Mouse (Mus musculus): ENCODE measurements around the gene Vmn1r37.
"Not testable (repeated sequence)": the region's sequence is repeated elsewhere in the genome, so short reads cannot be mapped to it uniquely, and the experiment has no call there.

The Vmn1r37 gene

DNA sequence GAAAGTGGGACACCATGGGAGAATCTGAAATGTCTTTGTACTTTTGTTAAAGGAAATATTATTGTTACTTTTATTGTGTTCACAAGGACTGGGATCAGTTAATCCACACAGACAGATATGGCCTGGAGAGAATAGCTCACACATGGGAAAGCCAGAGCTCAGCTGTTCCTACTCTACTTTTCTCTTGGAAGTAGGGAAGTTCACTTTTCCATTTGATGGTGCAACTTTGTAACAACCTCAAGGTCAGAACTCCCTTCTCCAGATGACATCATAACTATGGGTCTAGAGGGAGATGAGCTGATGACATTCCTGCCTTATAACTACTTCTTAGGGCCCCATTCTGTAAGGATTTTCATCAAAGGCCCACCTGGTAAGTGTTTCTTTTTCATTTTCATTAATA lies at the start of gene Vmn1r37:
TSS of gene Vmn1r37 (plus strand) at position 301 of the 400 bp plus-strand sequence.
- DNase-seq (ENCODE audit: low read depth, low spot score): not testable (repeated sequence)

DNA sequence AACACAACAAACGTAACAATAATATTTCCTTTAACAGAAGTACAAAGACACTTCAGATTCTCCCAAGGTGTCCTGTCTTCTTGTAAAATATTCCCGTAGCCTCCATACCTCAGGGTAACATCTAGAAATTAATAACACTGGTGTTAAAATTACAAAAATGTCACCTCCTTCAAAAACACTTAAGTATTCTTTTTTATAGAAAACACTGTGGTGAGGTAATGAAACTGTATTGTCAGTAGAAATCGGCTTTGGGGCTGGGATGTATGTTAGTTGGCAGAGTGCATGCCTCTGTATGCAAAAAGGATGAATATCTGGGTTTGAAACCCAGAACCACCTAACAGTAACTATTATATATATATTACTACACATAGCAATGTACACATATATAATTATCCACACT lies 43.4 kb upstream of the Vmn1r37 start, which contains the start of gene Vmn1r35:
TSS of gene Vmn1r35 (minus strand) at position 101 of the 400 bp plus-strand sequence.
- no peak for DNase-seq (ENCODE audit: low read depth, low spot score)

DNA sequence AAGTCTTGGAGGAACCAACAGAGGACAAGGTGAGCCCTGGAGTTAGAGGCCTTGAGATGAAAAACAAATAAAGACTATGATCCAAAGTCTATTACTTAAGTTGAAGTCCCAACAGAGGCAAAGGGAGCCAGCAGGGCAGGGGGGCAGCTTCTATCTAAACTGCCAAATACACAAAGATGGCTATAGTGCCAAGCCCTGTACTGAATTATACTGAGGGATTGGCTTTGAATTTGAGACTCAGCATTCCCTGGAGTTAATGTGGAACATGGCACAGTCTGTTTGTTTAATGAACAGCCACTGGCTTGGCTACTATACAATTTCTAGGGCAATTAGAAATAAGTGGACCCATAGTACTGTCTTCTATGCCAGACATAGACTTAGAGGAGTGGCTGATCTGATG lies 20.3 kb upstream of the Vmn1r37 start:
- no peak for DNase-seq (ENCODE audit: low read depth, low spot score)

DNA sequence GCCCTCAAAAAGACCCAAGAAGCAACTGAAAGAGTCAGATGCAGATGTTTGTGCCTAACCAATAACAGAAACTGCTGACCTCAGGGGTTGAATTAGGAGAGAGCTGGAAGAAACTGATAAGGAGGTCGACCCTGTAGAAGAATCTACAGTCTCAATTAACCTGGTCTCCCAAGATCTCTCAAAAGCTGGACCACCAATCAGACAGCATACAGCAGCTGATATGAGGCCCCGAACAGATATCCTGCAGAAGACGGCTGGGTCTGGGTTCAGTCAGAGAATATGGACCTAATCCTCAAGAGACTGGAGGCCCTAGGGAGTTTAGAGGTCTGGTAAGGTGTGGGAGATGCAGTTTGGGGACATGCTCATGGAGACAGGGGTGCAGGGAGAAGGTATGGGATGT lies 15.3 kb upstream of the Vmn1r37 start:
- no peak for DNase-seq (ENCODE audit: low read depth, low spot score)

DNA sequence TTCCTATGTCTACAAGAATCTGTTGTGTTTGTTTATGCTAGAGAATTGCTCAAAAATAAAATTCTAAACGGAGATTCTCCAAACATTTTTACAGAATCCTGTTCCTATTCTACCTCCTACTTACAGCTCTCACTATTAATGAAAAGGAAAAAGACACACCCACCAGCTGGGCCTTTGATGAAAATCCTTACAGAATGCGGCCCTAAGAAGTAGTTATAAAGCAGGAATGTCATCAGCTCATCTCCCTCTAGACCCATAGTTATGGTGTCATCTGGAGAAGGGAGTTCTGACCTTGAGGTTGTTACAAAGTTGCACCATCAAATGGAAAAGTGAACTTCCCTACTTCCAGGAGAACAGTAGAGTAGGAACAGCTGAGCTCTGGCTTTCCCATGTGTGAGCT lies 10.1 kb upstream of the Vmn1r37 start, which contains the start of gene Vmn1r36:
TSS of gene Vmn1r36 (minus strand) at position 101 of the 400 bp plus-strand sequence.
- not testable (repeated sequence) for DNase-seq (ENCODE audit: low read depth, low spot score)

DNA sequence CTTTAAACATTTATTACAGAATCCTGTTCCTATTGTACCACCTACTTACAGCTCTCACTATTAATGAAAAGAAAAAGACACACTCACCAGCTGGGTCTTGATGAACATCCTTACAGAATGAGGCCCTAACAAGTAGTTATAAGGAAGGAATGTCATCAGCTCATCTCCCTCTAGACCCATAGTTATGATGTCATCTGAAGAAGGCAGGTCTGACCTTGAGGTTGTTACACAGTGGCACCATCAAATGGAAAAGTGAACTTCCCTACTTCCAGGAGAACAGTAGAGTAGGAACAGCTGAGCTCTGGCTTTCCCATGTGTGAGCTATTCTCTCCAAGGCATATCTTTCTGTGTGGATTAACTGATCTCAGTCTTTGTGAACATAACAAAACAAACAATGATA lies 53.3 kb downstream of the Vmn1r37 start, which contains the start of gene Vmn1r38:
TSS of gene Vmn1r38 (minus strand) at position 101 of the 400 bp plus-strand sequence.
- DNase-seq (ENCODE audit: low read depth, low spot score): not testable (repeated sequence)

All from skeletal muscle tissue, adult 2 months (tissue).